Mouse (Mus musculus) CH12.LX (cell line): ENCODE results near the gene Rbp1. TPM values are rescaled to one million over a fixed set of nuclear protein-coding genes. Genes with fewer than 3 reads are reported as not detected.

Source experiments
- DNase-seq: peaks from one replicate; pipeline ENCODE4 v3.0.0-alpha.2; 2013; ENCODE audit errors: extremely low read depth
- H3K27ac ChIP-seq: 2 replicates; pipeline ENCODE4 v1.5.1; 2012; ENCODE audit warnings: low read depth, mild to moderate bottlenecking, control low read depth, moderate library complexity; ENCODE audit not compliant: insufficient read depth
- H3K27me3 ChIP-seq: replicated peaks from 2 replicates; pipeline ENCODE3; 2012; ENCODE audit warnings: inconsistent platforms
- H3K36me3 ChIP-seq, 2 experiments: replicated peaks in 1 of 2; 2 replicates each; pipeline versions ENCODE3 to v1.6.1; 2012; ENCODE audit warnings: inconsistent platforms in 1 of 2, low read length in 1 of 2, mild to moderate bottlenecking in 1 of 2, mixed read lengths in 1 of 2, moderate library complexity in 1 of 2; ENCODE audit not compliant: control insufficient read depth in 1 of 2, insufficient read depth in 1 of 2
- H3K4me1 ChIP-seq, 2 experiments: 2 replicates each; pipeline ENCODE4 v1.6.1; 2012; ENCODE audit warnings: inconsistent platforms in 1 of 2, moderate library complexity in 1 of 2; ENCODE audit not compliant: insufficient read depth in 2 of 2, control insufficient read depth in 1 of 2
- H3K4me2 ChIP-seq: 2 replicates; pipeline ENCODE4 v1.6.1; 2012; ENCODE audit warnings: low read depth, mild to moderate bottlenecking, control low read depth; ENCODE audit not compliant: poor library complexity, insufficient read depth, severe bottlenecking
- H3K4me3 ChIP-seq, 3 experiments: fragments of 150-350 bp in 1 of 3; sonication (generic) in 1 of 3; replicated peaks in 1 of 3; 2 replicates each; pipeline versions ENCODE3 to v1.5.1; 2011 to 2012; ENCODE audit warnings: low read depth in 2 of 3, low read length in 2 of 3, mild to moderate bottlenecking in 2 of 3, moderate library complexity in 2 of 3, control low read depth in 1 of 3, improper control_type of control experiment in 1 of 3, inconsistent platforms in 1 of 3, mixed read lengths in 1 of 3; ENCODE audit not compliant: poor library complexity in 1 of 3
- H3K79me2 ChIP-seq: replicated peaks from 2 replicates; pipeline ENCODE4 v1.6.1; 2012; ENCODE audit warnings: mild to moderate bottlenecking, moderate library complexity; ENCODE audit not compliant: control insufficient read depth, poor library complexity, insufficient read depth, severe bottlenecking; ENCODE audit errors: extremely low read depth
- H3K9ac ChIP-seq: 2 replicates; pipeline ENCODE4 v1.6.1; 2012; ENCODE audit warnings: low read depth, mild to moderate bottlenecking, control low read depth, moderate library complexity; ENCODE audit not compliant: insufficient read depth
- H3K9me3 ChIP-seq: replicated peaks from 2 replicates; pipeline ENCODE3; 2012; ENCODE audit warnings: low read length, inconsistent platforms, mixed read lengths
- BHLHE40 ChIP-seq: IDR thresholded peaks from 2 replicates; pipeline ENCODE4 v1.6.1; 2011; ENCODE audit warnings: mild to moderate bottlenecking, low read depth, low read length, improper control_type of control experiment
- CTCF ChIP-seq, 2 experiments: IDR thresholded peaks in 1 of 2; conservative IDR thresholded peaks in 1 of 2; 2 replicates each; pipeline ENCODE4 v1.5.1; 2011 to 2012; ENCODE audit warnings: low read depth in 2 of 2, low read length in 2 of 2, improper control_type of control experiment in 1 of 2, inconsistent platforms in 1 of 2, mild to moderate bottlenecking in 1 of 2, moderate library complexity in 1 of 2
- E2F4 ChIP-seq: IDR thresholded peaks from 2 replicates; pipeline ENCODE4 v1.6.1; 2011; ENCODE audit warnings: low read depth, low read length, improper control_type of control experiment; ENCODE audit not compliant: insufficient replicate concordance
- EP300 ChIP-seq: IDR thresholded peaks from 2 replicates; pipeline ENCODE4 v1.6.1; 2011; ENCODE audit warnings: low read length, improper control_type of control experiment
- IRF4 ChIP-seq: IDR thresholded peaks from 2 replicates; pipeline ENCODE4 v1.6.1; 2014; ENCODE audit warnings: low read depth, mild to moderate bottlenecking, inconsistent platforms, low read length, improper control_type of control experiment
- KAT2A ChIP-seq: IDR thresholded peaks from 2 replicates; pipeline ENCODE4 v1.6.1; 2012; ENCODE audit warnings: low read length, improper control_type of control experiment, inconsistent platforms; ENCODE audit not compliant: insufficient replicate concordance
- MAFK ChIP-seq: IDR thresholded peaks from 2 replicates; pipeline ENCODE4 v1.6.1; 2011; ENCODE audit warnings: low read length, improper control_type of control experiment; ENCODE audit not compliant: insufficient replicate concordance
- MAZ ChIP-seq: IDR thresholded peaks from 2 replicates; pipeline ENCODE4 v1.6.1; 2012; ENCODE audit warnings: low read depth, mild to moderate bottlenecking, inconsistent platforms, low read length, improper control_type of control experiment, moderate library complexity
- MEF2A ChIP-seq: IDR thresholded peaks from 2 replicates; pipeline ENCODE4 v1.6.1; 2014; ENCODE audit warnings: low read depth, mild to moderate bottlenecking, inconsistent platforms, low read length, improper control_type of control experiment, borderline replicate concordance
- MXI1 ChIP-seq: IDR thresholded peaks from 2 replicates; pipeline ENCODE4 v1.6.1; 2011; ENCODE audit warnings: mild to moderate bottlenecking, low read depth, low read length, improper control_type of control experiment
- MYC ChIP-seq: IDR thresholded peaks from 2 replicates; pipeline ENCODE4 v1.6.1; 2011; ENCODE audit warnings: low read depth, mild to moderate bottlenecking, improper control_type of control experiment, low read length
- NRF1 ChIP-seq: IDR thresholded peaks from 2 replicates; pipeline ENCODE4 v1.6.1; 2014; ENCODE audit warnings: low read depth, mild to moderate bottlenecking, inconsistent platforms, low read length, improper control_type of control experiment, moderate library complexity
- PAX5 ChIP-seq: IDR thresholded peaks from 2 replicates; pipeline ENCODE4 v1.6.1; 2012; ENCODE audit warnings: low read length, inconsistent platforms, mixed read lengths
- POLR2AphosphoS2 ChIP-seq: IDR thresholded peaks from 2 replicates; pipeline ENCODE4 v1.6.1; 2011; ENCODE audit warnings: low read depth, low read length, improper control_type of control experiment
- RAD21 ChIP-seq: IDR thresholded peaks from 2 replicates; pipeline ENCODE4 v1.6.1; 2011; ENCODE audit warnings: low read depth, mild to moderate bottlenecking, low read length, improper control_type of control experiment, moderate library complexity
- RCOR1 ChIP-seq: conservative IDR thresholded peaks from 2 replicates; pipeline ENCODE4 v1.6.1; 2012; ENCODE audit warnings: low read depth, mild to moderate bottlenecking, inconsistent platforms, low read length, improper control_type of control experiment
- SIN3A ChIP-seq: IDR thresholded peaks from 2 replicates; pipeline ENCODE4 v1.6.1; 2012; ENCODE audit warnings: low read length, improper control_type of control experiment, inconsistent platforms
- SMC3 ChIP-seq: IDR thresholded peaks from 2 replicates; pipeline ENCODE4 v1.6.1; 2011; ENCODE audit warnings: low read depth, low read length, improper control_type of control experiment
- UBTF ChIP-seq: IDR thresholded peaks from 2 replicates; pipeline ENCODE4 v1.6.1; 2012; ENCODE audit warnings: low read depth, mild to moderate bottlenecking, inconsistent platforms, low read length, improper control_type of control experiment, moderate library complexity
- USF2 ChIP-seq: conservative IDR thresholded peaks from 2 replicates; pipeline ENCODE4 v1.6.1; 2011; ENCODE audit warnings: low read depth, low read length, improper control_type of control experiment
- ZC3H11A ChIP-seq: IDR thresholded peaks from 2 replicates; pipeline ENCODE4 v1.6.1; 2012; ENCODE audit warnings: low read depth, mild to moderate bottlenecking, inconsistent platforms, low read length, improper control_type of control experiment
- ZKSCAN1 ChIP-seq: IDR thresholded peaks from 2 replicates; pipeline ENCODE4 v1.6.1; 2012; ENCODE audit warnings: low read depth, inconsistent platforms, low read length, improper control_type of control experiment, borderline replicate concordance
- ZMIZ1 ChIP-seq: IDR thresholded peaks from 2 replicates; pipeline ENCODE4 v1.6.1; 2012; ENCODE audit warnings: low read depth, mild to moderate bottlenecking, inconsistent platforms, low read length, improper control_type of control experiment
- dilution Hi-C: fragments of 300-500 bp; cut with MboI; formaldehyde crosslinking; loops from 2 replicates; pipeline ENCODE4 v1.14.3; 2020; ENCODE audit warnings: low sequenced_read_pairs; ENCODE audit not compliant: extremely low pct_unique_long_range_greater_than_20kb, extremely low pct_ligation_motif_present
- in situ Hi-C: fragments of 300-500 bp; cut with MboI; formaldehyde crosslinking; loops from 3 replicates; pipeline ENCODE4 v1.14.3; 2019; ENCODE audit warnings: low sequenced_read_pairs, low pct_ligation_motif_present, low pct_unique_long_range_greater_than_20kb, mixed read lengths
- polyA plus RNA-seq: library from polyadenylated mRNA; unstranded; fragments of >175 nt; gene quantifications from 2 replicates; pipeline ENCODE4 v1.2.1, GENCODE M21; 2012; ENCODE audit warnings: low read depth; ENCODE audit not compliant: insufficient read length
- total RNA-seq, 2 experiments: library from RNA; depleted of rRNA; stranded (reverse); fragments of 300-350 nt in 1 of 2; fragments of >200 nt in 1 of 2; gene quantifications; 2 replicates each; pipeline ENCODE4 v1.2.3; 2012 to 2014

Gene Rbp1
- total and polyA plus RNA-seq, 3 experiments = 0.04 TPM; not detected in 2

DNA sequence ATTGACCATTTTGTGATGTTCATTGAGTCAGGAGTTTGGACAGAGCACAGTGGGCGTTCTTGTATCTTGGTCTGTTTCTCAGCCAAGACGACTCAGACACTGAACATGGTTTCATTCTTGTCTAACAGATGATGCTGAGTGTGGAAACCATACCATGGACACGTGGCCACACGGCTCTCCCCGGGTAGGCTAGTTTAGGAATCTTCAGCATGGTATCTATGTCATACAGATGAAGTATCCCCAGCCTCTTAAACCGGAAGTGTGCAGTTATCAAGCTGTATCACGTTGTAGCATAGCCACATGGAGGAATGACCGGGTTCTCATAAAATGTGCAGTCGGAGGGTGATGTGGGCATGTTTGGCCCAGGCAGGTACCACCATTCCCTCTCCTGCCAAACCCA is 42.2 kb upstream of the Rbp1 start:
- dilution Hi-C loops = no loop called here
- no peak overlapping the region for H3K4me2 ChIP-seq
- peaks cover 0 to 8% of the 10 kb centered on the region in 2 experiments; a peak in 2 of 4 replicates for H3K4me1 ChIP-seq
- no peak overlapping the region for H3K27ac ChIP-seq
- DNase-seq = no peak
- peaks cover 0 to 15% of the 10 kb centered on the region in 2 experiments for H3K36me3 ChIP-seq
- in situ Hi-C loops = no loop called here
- H3K9me3 ChIP-seq = no peaks in the 10 kb centered on the region
- no peak overlapping the region for H3K4me3 ChIP-seq
- H3K27me3 ChIP-seq = no peaks in the 10 kb centered on the region
- H3K79me2 ChIP-seq = no peaks in the 10 kb centered on the region
- H3K9ac ChIP-seq = no peak overlapping the region
- TF ChIP-seq MEF2A (no peak), MYC (no peak), UBTF (no peak), RAD21 (no peak), BHLHE40 (no peak), MAFK (no peak), NRF1 (no peak), EP300 (no peak), MAZ (no peak), POLR2AphosphoS2 (no peak)
- TF ChIP-seq, all 38 proteins: peak for 0

GRCm38 (mm10) chr9:98387741-98388632 is 34.8 kb upstream of the Rbp1 start:
- dilution Hi-C loops = no loop called here
- TF ChIP-seq ZKSCAN1 (no peak), E2F4 (no peak), PAX5 (no peak), RCOR1 (no peak), USF2 (no peak), KAT2A (no peak), MEF2A (no peak), SMC3 (no peak), ZC3H11A (no peak), IRF4 (no peak), NRF1 (no peak), ZMIZ1 (no peak), CTCF (conservative IDR thresholded peaks at IDR 0.05 in 1 of 2, IDR thresholded peaks at IDR 0.05 in 1 of 2; ENCODE audit: low read depth in 2 of 2, low read length in 2 of 2) (no peak), SIN3A (no peak), MAFK (no peak), MXI1 (no peak), MYC (no peak)
- TF ChIP-seq, all 38 proteins: peak for 0
- Histone ChIP-seq H3K9ac (no peak overlapping the region), H3K9me3 (no peaks in the 10 kb centered on the region), H3K79me2 (no peaks in the 10 kb centered on the region), H3K4me3 (no peak overlapping the region), H3K27ac (no peak overlapping the region), H3K36me3 (peaks cover 0 to 27% of the 10 kb centered on the region in 2 experiments), H3K4me2 (no peak overlapping the region), H3K4me1 (peaks cover 0 to 28% of the 10 kb centered on the region in 2 experiments; a peak in 2 of 4 replicates), H3K27me3 (no peaks in the 10 kb centered on the region)
- no peak for DNase-seq
- in situ Hi-C loops = no loop called here
